Mouse (Mus musculus) urinary bladder, postnatal 36 days (tissue): Measurements from ENCODE around the gene Snx30.

Source experiments
- DNase-seq, 2 experiments: peaks; one replicate each; pipeline ENCODE4 v3.0.0; 2022; ENCODE audit warnings: low spot score in 2 of 2, mixed read lengths in 1 of 2

Snx30 gene

GRCm38 (mm10) chr4:59794116-59794515, 11.5 kb upstream of the Snx30 start:
- no peak for DNase-seq

GRCm38 (mm10) chr4:59795788-59796455, 9.7 kb upstream of the Snx30 start:
- no peak for DNase-seq

DNA sequence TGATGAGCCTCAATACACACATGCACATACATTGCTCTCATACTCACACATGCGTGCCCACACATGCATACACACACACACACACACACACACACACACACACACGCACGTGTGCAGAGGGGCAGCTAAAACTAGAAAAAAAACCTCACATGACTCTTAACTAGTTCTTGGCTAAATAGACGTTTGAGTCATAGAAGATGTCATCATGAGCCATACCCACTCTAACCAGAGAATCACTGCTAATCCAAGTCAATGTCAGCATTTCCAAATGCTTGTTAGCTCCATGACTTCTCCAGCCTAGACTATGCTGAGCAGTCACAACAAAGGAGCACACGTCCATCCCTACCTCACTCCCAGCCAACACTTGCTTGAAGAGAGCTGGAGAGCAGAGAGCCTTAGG, 5.5 kb upstream of the Snx30 start:
- no peak for DNase-seq

DNA sequence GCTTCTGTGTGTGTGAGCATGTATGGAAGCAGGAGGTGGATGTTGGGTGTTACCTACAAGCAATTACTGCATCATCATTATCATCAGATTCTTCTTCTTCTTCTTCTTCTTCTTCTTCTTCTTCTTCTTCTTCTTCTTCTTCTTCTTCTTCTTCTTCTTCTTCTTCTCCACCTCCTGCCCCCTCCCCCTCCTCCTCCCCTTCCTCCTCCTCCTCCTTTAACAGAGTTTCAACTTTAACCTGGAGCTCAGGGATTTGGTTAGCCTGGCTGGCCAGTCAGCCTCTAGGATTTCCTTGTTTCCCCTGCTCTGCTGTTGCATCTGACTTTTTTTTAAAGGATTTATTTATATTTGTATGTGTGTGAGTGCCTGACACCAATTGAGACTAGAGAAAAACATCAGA, 4.2 kb upstream of the Snx30 start, which contains the start of gene Inip:
Gene Inip (minus strand): TSS at position 101 of the 400 bp plus-strand sequence.
- no peak for DNase-seq

DNA sequence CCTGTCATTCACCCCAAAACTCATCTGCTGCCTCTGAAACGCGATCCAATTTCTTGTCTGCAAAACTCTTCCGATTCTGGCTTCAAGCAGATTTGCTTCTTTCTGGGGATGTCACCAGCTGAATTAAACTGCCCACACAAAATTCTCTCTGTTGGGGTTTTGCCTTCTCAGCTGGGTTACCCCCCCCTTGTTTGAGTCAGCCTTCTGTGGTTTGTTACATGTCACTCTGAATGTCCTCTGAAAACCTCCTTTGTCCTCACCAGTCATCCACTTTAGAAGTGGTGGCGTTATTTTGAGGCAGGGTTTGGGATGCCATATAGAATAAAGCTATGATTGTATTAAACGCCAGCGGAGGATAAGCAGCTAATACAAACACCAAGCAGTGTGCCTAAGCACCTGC, 3.5 kb upstream of the Snx30 start:
- DNase-seq = no peak

GRCm38 (mm10) chr4:59802792-59803191, 2.8 kb upstream of the Snx30 start:
- DNase-seq = no peak

GRCm38 (mm10) chr4:59803358-59803757, 2.3 kb upstream of the Snx30 start:
- no peak for DNase-seq

DNA sequence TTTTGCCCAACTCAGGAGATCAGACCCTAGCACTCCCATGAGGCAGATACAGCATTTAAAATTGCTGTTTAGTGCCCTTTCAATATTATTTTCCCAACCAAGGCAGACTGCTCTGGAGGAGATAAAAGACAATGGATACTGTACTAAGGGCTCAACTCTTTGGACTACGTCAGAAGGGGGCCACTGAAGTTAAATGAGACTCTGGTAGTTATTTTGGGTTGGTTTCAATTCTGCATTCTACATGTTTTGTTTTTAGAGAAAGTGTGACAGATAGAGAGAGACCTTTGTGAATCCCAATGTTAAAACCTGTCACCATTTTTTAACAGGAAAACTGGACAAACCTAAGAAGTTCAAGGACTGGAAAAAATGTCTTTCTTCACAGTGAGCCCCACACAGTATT, 886 bp upstream of the Snx30 start:
- DNase-seq = no peak

GRCm38 (mm10) chr4:59805968-59806878, 583 bp downstream of the Snx30 start:
- DNase-seq = peak in 1 of 2 experiments; percentile 28

GRCm38 (mm10) chr4:59806879-59807195, 1.2 kb downstream of the Snx30 start:
- DNase-seq = no peak

DNA sequence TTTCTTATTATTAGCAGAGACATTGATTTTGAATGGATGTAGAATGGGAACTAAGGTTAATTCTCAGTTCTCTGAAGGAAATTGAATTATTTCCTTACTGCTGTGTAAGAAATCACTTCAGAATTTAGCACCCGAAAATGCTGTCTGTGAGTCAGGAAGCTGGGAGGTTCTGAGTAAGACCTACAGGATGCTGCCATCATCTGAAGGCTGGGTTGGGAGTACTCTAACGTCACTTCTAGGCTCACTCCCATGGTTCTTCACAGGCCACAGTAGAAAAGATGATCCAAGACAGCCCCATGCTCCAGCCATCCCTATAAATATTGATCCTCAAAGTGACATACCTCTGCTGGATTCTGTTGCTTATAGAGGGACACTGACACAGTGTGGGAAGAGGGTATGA, 1.9 kb downstream of the Snx30 start:
- DNase-seq = no peak

- no peak for DNase-seq
Measured at GRCm38 (mm10) chr4:59808396-59808795, 2.8 kb downstream of the Snx30 start.

DNA sequence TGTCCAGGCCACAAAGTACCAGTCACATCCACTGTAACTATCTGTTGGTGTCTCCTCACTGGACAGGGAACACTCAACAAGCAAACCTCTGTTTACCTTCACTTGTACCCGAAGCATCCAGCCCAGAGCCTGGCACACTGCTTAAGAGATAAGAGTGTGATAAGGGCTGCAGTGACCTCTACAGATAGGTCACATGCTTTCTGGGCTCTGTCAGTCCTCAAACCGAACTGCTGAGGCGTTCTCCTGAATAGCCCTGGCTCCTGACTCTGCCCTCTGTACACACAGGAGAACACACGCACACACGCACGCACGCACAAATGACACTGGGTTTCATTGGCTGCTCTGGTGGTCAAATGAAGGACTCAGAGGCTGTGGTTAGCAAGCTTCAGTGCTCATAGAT, 8.5 kb downstream of the Snx30 start:
- no peak for DNase-seq

DNA sequence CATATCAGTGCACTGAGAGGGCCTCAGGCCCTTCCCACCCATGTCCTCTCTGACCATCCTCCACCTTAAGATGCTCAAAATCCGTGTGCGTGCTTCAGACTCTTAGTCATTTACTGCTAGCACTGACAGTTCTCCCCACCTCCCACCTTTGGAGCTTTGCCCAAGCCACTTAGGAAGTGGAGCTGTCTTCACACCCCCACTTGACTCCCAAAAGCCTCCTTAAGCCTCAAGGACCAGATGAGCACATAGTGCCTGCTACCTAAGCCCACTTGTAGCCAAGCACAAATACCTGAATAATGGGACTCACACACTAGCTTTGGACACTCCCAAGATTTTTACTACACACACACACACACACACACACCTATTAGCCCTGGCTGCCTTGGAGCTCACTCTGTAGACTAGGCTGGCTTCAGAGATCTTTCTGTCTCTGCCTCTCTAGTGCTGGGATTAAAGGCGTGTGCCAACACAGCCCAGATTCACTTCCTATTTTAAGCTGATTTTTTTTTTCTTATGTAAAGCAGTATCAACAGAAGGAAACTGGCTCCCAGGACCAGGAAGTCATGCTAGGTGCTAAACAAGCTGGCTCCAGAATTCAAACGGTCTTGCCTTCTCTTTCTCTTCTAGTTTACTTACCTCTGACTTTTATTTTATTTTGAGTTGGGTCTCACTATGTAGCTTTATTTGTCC, 9.6 kb downstream of the Snx30 start:
- DNase-seq = no peak

DNA sequence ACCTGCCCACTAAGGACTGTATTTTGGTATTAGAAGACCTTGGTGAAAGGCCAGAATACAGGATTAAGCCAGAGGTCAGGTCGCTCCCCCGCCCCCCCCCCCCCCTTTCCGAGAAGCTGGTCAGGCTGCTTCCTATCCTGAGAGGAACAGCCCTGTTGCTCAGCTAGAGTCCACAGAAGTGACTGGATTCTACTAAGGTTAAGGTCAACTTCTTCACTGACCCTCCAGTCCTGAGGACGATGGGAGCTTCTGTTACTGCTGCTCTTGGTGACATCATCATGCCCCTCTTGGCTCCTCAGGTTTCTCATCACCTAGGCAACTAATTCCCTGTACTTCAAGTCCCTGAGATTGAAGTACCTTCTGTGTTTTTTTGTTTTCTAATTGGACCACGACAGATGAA, 10.4 kb downstream of the Snx30 start:
- no peak for DNase-seq

- no peak for DNase-seq
Measured at GRCm38 (mm10) chr4:59816477-59816876, 10.8 kb downstream of the Snx30 start.

GRCm38 (mm10) chr4:59817790-59818189, 12.2 kb downstream of the Snx30 start:
- DNase-seq = no peak

DNA sequence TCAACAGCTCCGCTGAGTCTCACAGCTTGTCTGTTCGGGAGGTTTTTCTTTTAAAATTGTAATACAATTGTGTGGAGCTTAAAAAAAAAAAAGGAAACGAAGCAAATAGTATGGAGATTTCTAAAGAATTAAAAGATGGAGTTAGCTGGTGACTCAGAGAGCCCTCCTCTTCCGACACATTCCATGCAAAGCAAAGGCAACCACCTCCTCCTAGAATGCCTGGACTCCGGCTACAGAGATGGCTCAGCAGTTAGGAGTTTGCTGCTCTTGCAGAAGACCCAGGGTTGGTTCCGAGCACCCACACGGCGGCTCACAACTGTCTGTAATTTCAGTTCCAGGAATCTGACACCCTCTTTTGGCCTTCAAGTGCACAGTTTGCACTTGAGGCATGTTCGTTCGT, 12.9 kb downstream of the Snx30 start:
- DNase-seq = no peak

DNA sequence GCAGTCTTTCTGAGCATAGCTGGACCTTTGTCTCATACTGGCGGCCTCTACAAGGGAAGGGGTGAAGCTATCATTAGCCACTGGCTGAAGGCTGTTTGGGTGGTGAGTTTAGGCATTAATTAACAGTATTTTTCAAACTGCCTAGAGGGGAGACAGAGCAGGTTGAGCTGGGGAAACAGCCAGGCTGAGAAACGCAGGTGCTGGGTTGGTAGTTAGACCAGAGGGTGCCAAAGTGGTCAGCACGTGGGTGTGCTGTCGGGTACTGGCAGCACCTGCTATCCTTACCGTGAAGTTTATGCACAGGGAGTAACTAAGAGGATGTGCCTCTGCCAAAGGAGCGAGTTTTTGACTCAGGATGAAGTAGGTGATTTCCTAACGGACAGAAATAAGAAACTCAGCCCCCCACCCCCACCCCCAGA, 13.4 kb downstream of the Snx30 start:
- DNase-seq = no peak

DNA sequence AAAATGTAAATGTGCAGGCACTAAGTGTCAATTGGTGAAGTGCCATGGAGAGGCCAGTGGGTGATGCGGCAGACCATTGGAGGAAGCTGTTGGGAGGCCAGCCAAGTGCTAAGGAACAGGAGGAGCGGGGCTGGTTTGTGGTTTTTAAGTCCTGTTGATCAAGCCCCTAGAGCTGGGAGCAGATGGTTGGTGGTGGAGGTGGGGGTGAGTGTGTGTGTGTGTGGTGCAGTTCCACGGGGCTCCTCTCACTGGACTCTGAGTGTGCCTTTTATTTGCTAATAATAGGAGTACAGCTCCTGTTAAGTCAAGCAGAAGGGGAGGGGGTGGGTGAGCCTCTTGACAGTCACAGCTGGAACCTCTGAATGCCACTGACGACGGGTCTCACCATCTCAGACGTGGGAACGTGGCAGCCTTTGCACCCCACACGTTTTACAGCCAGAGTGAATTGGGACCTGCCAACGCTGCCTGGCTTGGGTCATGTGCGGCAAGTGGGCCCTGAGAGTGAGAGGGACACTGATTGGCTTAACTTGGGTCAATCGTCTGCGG, 13.9 kb downstream of the Snx30 start:
- DNase-seq = no peak

- DNase-seq = no peak
Measured at GRCm38 (mm10) chr4:59821516-59821915, 15.9 kb downstream of the Snx30 start.

DNA sequence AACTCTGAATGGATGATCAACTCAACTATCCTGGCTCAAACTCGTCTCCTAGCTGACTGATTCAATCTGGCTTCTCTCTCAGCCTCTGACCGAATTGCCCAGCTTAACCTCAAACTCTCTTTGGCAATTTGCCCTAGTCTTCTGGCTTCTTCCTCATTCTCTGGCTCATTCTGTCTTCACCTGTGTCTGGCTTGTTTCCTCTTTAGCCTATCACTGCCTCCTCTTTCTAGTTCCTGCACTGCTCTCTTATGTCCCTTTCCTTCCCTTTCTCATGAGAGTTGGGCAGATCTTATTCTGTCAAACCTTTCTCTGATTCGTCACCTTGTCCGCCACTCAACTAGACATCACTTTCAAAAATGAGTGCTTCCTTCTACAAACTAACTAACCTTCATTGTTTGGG, 16.5 kb downstream of the Snx30 start:
- DNase-seq = no peak
